Mouse (Mus musculus): ENCODE measurements around the gene Rap1b. TPM values are rescaled to one million over a fixed set of nuclear protein-coding genes. Genes with fewer than 3 reads are reported as not detected.

The Rap1b gene
- polyA plus RNA-seq, 2 experiments, result 46.7 to 101 TPM

DNA sequence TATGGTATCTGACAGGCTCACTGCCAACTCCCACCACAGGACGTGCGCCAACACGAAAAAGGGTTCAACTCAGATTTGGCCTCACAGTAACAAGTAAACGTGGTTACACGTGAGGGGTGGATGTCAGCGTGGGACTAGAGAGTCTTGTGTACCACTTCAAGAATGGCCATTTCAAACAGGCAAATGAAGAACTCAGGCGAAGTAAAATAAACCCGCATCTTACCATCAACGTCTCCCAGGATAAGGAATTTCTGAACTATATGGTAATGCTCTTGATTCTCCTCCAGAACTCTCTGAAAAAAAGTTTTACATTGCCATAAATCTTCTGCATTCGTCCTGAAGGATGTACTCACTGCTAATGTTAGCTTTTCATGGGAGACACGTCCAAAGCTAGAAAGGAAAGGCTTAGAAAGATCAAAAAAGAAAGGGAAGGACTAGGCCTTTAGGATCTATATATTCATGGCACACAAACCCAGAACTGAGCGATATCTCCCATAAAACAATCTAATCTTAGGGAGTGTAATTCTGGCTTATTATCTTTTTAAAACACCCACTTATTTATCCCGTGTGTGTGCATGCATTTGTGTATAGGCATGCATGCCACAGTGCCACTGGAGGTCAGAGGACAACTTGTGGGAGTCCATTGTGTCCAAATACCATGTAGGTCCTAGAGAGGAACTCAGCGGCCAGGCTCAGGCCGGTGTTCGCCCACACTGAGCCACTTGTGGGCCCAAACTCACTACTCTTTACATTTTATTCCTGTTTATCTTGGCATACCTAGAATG is 79.5 kb downstream of the Rap1b start:
- H3K4me2 ChIP-seq (ENCODE audit: low read depth), result no peak overlapping the region
- H3K27me3 ChIP-seq (ENCODE audit: control insufficient read depth, insufficient read depth, low read length), result no peaks in the 10 kb centered on the region
- ATAC-seq (ENCODE audit: insufficient read depth), result no peak
- no peak overlapping the region for H3K9ac ChIP-seq (replicated peaks)
- H3K4me1 ChIP-seq (replicated peaks; ENCODE audit: control insufficient read depth in 2 of 2, insufficient read depth in 2 of 2, low read length in 1 of 2), result no peaks in the 10 kb centered on the region
- H3K27ac ChIP-seq, result no peak overlapping the region
- H3K9me3 ChIP-seq (ENCODE audit: control insufficient read depth, low read length), result no peaks in the 10 kb centered on the region
- TF ChIP-seq CTCF (IDR thresholded peaks at IDR 0.05; ENCODE audit: low read depth) (no peak), EP300 (IDR thresholded peaks at IDR 0.05; ENCODE audit: low read depth) (no peak)
- H3K4me3 ChIP-seq (ENCODE audit: insufficient read depth in 1 of 2, low read depth in 2 of 2, low read length in 2 of 2), result no peak overlapping the region
- 87% methylated on average over 16 of the region's 16 CpGs for WGBS (ENCODE audit: insufficient replicate concordance)
- DNase-seq (ENCODE audit: low read depth in 3 of 3, low spot score in 3 of 3), result no peak
- peaks cover 68% of the 10 kb centered on the region for H3K36me3 ChIP-seq (replicated peaks; ENCODE audit: control insufficient read depth, insufficient read depth, low read depth)

DNA sequence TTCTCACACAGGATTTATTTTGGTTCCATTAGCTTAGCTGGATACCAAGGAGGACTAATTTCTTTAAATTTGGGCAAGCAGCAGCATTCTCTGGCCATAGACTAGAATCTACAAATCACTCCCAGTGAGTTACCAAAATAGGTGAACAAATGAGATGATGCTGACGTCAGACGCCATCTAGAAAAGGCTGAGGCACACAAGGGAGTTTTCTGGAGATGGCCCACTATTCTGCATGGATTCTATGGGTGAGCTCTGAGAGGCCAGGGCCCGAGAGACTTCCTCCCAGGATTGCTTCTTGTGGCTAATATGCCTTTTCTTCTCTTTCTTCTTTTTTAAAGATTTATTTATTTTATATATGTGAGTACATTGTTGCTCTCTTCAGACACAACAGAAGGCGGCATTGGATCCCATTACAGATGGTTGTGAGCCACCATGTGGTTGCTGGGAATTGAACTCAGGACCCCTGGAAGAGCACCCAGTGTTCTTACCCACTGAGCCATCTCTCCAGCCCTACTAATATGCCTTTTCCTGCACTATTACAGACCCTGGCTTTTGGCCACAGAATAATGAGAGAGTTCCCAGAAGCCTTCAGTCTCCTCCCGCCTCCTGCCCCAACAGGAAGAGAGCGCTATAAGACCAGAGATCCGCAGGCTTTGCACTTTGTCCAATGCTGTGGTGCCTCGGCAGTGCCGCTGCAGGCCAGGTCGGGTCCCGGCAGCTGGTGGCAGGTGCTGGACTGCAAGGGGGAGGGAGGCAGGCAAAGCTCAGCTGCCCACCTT is 80.5 kb downstream of the Rap1b start:
- ATAC-seq (ENCODE audit: insufficient read depth), result no peak
- Histone ChIP-seq H3K4me2 (ENCODE audit: low read depth) (no peak overlapping the region), H3K9me3 (ENCODE audit: control insufficient read depth, low read length) (no peaks in the 10 kb centered on the region), H3K27ac (no peak overlapping the region), H3K4me3 (ENCODE audit: insufficient read depth in 1 of 2, low read depth in 2 of 2, low read length in 2 of 2) (no peak overlapping the region), H3K9ac (replicated peaks) (no peak overlapping the region), H3K4me1 (replicated peaks; ENCODE audit: control insufficient read depth in 2 of 2, insufficient read depth in 2 of 2, low read length in 1 of 2) (no peaks in the 10 kb centered on the region), H3K27me3 (ENCODE audit: control insufficient read depth, insufficient read depth, low read length) (no peaks in the 10 kb centered on the region), H3K36me3 (replicated peaks; ENCODE audit: control insufficient read depth, insufficient read depth, low read depth) (peaks cover 71% of the 10 kb centered on the region)
- 83% methylated on average over 11 of the region's 11 CpGs for WGBS (ENCODE audit: insufficient replicate concordance)
- no peak for DNase-seq (ENCODE audit: low read depth in 3 of 3, low spot score in 3 of 3)
- TF ChIP-seq EP300 (IDR thresholded peaks at IDR 0.05; ENCODE audit: low read depth) (no peak), CTCF (IDR thresholded peaks at IDR 0.05; ENCODE audit: low read depth) (no peak)

DNA sequence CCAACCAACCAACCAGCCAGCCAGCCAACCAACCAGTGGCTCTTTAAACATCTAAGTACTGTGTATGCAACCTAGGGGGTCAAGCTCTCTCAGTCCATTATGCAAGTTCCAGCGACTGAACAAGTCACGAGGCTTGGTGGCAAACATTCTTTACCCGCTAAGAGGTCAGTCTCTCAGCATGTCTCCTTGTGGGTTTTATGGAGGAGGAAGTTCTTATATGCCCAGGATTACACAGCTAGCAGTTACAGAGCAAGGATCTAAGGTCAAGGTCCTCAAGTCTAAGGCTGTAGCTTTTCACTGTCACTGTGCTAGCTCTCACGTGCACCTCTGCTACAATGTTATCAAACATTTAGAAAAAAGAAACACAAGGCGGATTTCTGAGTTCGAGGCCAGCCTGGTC is 81.2 kb downstream of the Rap1b start:
- H3K9me3 ChIP-seq (ENCODE audit: control insufficient read depth, low read length), result no peaks in the 10 kb centered on the region
- WGBS (ENCODE audit: insufficient replicate concordance), result 84% methylated on average over 6 of the region's 6 CpGs
- DNase-seq (ENCODE audit: low read depth in 3 of 3, low spot score in 3 of 3), result no peak
- no peak overlapping the region for H3K4me3 ChIP-seq (ENCODE audit: insufficient read depth in 1 of 2, low read depth in 2 of 2, low read length in 2 of 2)
- no peak for ATAC-seq (ENCODE audit: insufficient read depth)
- no peaks in the 10 kb centered on the region for H3K27me3 ChIP-seq (ENCODE audit: control insufficient read depth, insufficient read depth, low read length)
- no peaks in the 10 kb centered on the region for H3K4me1 ChIP-seq (replicated peaks; ENCODE audit: control insufficient read depth in 2 of 2, insufficient read depth in 2 of 2, low read length in 1 of 2)
- no peak overlapping the region for H3K4me2 ChIP-seq (ENCODE audit: low read depth)
- TF ChIP-seq EP300 (IDR thresholded peaks at IDR 0.05; ENCODE audit: low read depth) (no peak), CTCF (IDR thresholded peaks at IDR 0.05; ENCODE audit: low read depth) (no peak)
- H3K36me3 ChIP-seq (replicated peaks; ENCODE audit: control insufficient read depth, insufficient read depth, low read depth), result peaks cover 71% of the 10 kb centered on the region
- H3K27ac ChIP-seq, result no peak overlapping the region
- H3K9ac ChIP-seq (replicated peaks), result no peak overlapping the region

Other genes starting within 250 kb of the Rap1b start
- gene Cpm, start 216.5 kb downstream of the Rap1b start, polyA plus RNA-seq (2012; rRNA removed), result 3.9 and 4.0 TPM in 2 replicates
- 9.1 and 12.1 TPM in 2 replicates for gene Cpm, start 216.5 kb downstream of the Rap1b start, polyA plus RNA-seq (2014; fragmentation: Nextera tagmentation; extraction: Ambion mirVana)
- 14.4 and 20.0 TPM in 2 replicates for gene Mdm2, start 135.3 kb downstream of the Rap1b start, polyA plus RNA-seq (2012; rRNA removed)
- 12.8 and 13.9 TPM in 2 replicates for gene Mdm2, start 135.3 kb downstream of the Rap1b start, polyA plus RNA-seq (2014; fragmentation: Nextera tagmentation; extraction: Ambion mirVana)
- gene Slc35e3, start 99.7 kb downstream of the Rap1b start, polyA plus RNA-seq (2012; rRNA removed), result 1.7 TPM in 2 replicates
- 1.3 and 1.5 TPM in 2 replicates for gene Slc35e3, start 99.7 kb downstream of the Rap1b start, polyA plus RNA-seq (2014; fragmentation: Nextera tagmentation; extraction: Ambion mirVana)
- gene Nup107, start 53.3 kb downstream of the Rap1b start, polyA plus RNA-seq (2012; rRNA removed), result 14.9 and 28.8 TPM in 2 replicates
- 45.0 and 46.8 TPM in 2 replicates for gene Nup107, start 53.3 kb downstream of the Rap1b start, polyA plus RNA-seq (2014; fragmentation: Nextera tagmentation; extraction: Ambion mirVana)

Data from liver, embryonic 14.5 days (tissue).